Mouse (Mus musculus) heart, embryonic 13.5 days (tissue): Measurements from ENCODE around the gene Kprp. TPM values are rescaled to one million over a fixed set of nuclear protein-coding genes. Genes with fewer than 3 reads are reported as not detected.

Experiments used
- polyA plus RNA-seq: library from polyadenylated mRNA; unstranded; fragments of >200 nt; fragmentation: Nextera tagmentation; extraction: Ambion mirVana; gene quantifications from 2 replicates; pipeline ENCODE4 v1.2.1, GENCODE M21; 2015

The Kprp gene
- polyA plus RNA-seq, 1 experiment from 2014 or later, result not detected

Other genes with a start within 250 kb of the Kprp start
- not detected in 2 replicates for gene Smcp, start 238.2 kb downstream of the Kprp start, polyA plus RNA-seq
- gene 2210017I01Rik, start 219.8 kb downstream of the Kprp start, polyA plus RNA-seq, result not detected in 2 replicates
- gene Lce6a, start 205.6 kb downstream of the Kprp start, polyA plus RNA-seq, result not detected in 2 replicates
- gene Lce1a1, start 178.9 kb downstream of the Kprp start, polyA plus RNA-seq, result not detected in 2 replicates
- gene Lce1b, start 170.3 kb downstream of the Kprp start, polyA plus RNA-seq, result not detected in 2 replicates
- not detected in 2 replicates for gene Lce1a2, start 156.9 kb downstream of the Kprp start, polyA plus RNA-seq
- not detected in 2 replicates for gene Lce1c, start 148.0 kb downstream of the Kprp start, polyA plus RNA-seq
- gene Lce1d, start 140.0 kb downstream of the Kprp start, polyA plus RNA-seq, result not detected in 2 replicates
- gene Lce1e, start 118.2 kb downstream of the Kprp start, polyA plus RNA-seq, result not detected in 2 replicates
- not detected in 2 replicates for gene Lce1f, start 106.9 kb downstream of the Kprp start, polyA plus RNA-seq
- gene Gm38119, start 88.2 kb downstream of the Kprp start, polyA plus RNA-seq, result not detected in 2 replicates
- not detected in 2 replicates for gene Lce1g, start 74.9 kb downstream of the Kprp start, polyA plus RNA-seq
- not detected in 2 replicates for gene Lce1h, start 62.2 kb downstream of the Kprp start, polyA plus RNA-seq
- not detected in 2 replicates for gene Lce1i, start 48.3 kb downstream of the Kprp start, polyA plus RNA-seq
- not detected in 2 replicates for gene Lce1j, start 36.7 kb downstream of the Kprp start, polyA plus RNA-seq
- gene Lce1k, start 19.4 kb downstream of the Kprp start, polyA plus RNA-seq, result not detected in 2 replicates
- gene Lce1l, start 24.0 kb upstream of the Kprp start, polyA plus RNA-seq, result not detected in 2 replicates
- not detected in 2 replicates for gene 2310050C09Rik, start 43.0 kb upstream of the Kprp start, polyA plus RNA-seq
- gene Lce3a, start 99.0 kb upstream of the Kprp start, polyA plus RNA-seq, result not detected in 2 replicates
- gene Lce3b, start 105.7 kb upstream of the Kprp start, polyA plus RNA-seq, result not detected in 2 replicates
- gene Lce3c, start 117.2 kb upstream of the Kprp start, polyA plus RNA-seq, result not detected in 2 replicates
- gene Lce3d, start 130.1 kb upstream of the Kprp start, polyA plus RNA-seq, result not detected in 2 replicates
- gene Lce3e, start 139.8 kb upstream of the Kprp start, polyA plus RNA-seq, result not detected in 2 replicates
- not detected in 2 replicates for gene Lce3f, start 165.0 kb upstream of the Kprp start, polyA plus RNA-seq
- gene Crct1, start 188.4 kb upstream of the Kprp start, polyA plus RNA-seq, result 0.43 TPM in 1 of 2 replicates, not detected in the other
- not detected in 2 replicates for gene Lce1m, start 191.8 kb upstream of the Kprp start, polyA plus RNA-seq
- not detected in 2 replicates for gene Gm4858, start 241.6 kb upstream of the Kprp start, polyA plus RNA-seq